Mouse (Mus musculus): ENCODE data around the gene Ano7.

DNA sequence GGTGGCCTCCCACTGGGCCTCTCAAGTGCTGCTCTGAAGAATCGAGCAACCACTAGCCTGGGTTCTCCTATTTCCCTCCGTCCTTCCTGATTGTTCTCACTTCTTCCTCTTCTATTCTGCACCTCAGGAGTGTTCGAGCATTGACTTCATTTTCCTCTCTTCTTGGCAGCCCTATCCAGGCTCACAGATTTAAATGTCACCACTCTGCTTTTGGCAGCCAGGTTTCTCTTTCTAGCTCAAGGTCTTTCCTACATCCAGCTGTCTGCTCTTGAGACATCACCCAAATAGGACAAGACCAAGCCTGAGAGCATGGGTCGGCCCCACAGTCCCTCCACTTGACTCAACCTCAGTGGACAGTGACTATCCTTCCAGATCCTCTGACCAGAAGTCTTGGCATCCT, 11.1 kb upstream of the Ano7 start:
- no peak for TF ChIP-seq CTCF (IDR thresholded peaks at IDR 0.05; ENCODE audit: low read depth)
- no peak for TF ChIP-seq EP300 (IDR thresholded peaks at IDR 0.05; ENCODE audit: low read depth)

All from heart, postnatal 0 days (tissue).